Mouse (Mus musculus): Measurements from ENCODE around the gene Lrpprc.

Gene Lrpprc

DNA sequence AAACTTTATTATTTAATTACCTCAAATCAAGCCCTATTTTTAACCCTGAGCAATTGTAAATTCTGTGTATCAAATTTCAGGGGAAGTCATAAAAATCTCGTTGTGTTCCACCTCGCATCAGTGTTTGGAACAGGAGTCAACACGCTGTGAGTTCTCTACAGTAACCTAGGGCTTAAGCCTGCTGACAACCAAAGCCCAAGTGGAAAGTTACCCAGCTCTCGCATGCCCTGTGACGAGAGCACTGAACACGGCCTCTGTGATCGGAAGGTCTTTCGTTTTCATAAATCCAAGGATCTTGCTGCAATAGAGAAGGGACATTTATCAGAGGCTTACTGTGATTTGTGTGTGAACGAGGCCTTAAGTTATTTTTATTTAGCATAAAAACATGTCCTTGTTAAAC is 18.7 kb downstream of the Lrpprc start:
- no peak for DNase-seq (ENCODE audit: low read depth, low spot score)

DNA sequence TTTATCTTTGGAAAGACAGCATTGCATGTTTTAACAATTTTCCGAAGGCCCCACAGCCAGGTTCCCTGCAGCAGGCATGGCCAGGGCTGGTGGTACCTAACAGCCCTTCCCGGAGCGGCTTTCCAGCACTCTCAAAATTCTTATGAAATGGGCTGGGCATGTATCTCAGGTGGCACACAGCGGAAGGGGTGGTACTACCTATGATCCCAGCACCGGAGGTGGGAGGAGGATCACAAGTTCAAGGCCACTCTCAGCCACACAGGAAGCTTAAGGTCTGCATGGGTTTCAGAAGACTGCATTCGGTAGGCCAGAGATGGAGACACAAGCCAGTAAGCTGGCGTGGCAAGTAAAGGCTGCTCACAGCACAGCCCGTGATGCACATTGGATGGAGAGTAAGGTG is 31.6 kb downstream of the Lrpprc start:
- no peak for DNase-seq (ENCODE audit: low read depth, low spot score)

DNA sequence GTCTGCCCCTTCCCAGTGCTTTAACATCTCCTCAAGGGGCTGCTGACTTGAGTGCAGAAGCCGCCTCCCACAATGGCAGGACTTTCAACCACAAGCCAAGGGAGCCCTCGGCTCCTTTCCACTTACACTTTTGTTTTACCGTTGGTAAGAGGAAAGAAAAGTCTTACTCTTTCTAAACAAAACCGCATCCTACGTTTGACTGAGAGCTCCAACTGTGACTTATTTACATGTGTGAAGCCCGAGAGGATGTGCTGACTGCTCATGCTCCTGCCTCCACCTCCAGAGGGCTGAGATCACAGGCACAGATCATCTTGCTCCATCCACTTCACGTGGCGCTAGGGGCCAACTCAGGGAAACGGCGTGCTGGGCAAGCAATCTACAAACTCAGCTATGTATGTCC is 32.2 kb downstream of the Lrpprc start:
- no peak for DNase-seq (ENCODE audit: low read depth, low spot score)

DNA sequence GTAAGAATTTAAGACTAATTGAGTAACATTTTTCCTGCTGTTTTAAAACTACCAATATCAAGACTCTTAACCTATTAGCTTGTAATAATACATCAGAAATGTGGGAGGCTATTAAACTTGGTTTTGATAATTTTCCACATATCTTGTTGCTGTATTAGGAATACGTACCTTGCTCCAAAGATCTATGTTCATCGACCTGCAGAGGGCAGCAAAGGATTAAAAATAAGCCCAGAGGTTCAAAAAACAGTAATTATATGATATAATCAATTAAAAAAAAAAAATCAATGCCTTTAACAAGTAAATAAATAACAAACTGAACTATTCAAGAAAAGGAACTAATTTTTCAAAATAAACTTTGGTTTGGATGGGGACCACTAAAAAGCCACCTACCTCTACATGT is 34.5 kb downstream of the Lrpprc start:
- DNase-seq (ENCODE audit: low read depth, low spot score) = no peak

DNA sequence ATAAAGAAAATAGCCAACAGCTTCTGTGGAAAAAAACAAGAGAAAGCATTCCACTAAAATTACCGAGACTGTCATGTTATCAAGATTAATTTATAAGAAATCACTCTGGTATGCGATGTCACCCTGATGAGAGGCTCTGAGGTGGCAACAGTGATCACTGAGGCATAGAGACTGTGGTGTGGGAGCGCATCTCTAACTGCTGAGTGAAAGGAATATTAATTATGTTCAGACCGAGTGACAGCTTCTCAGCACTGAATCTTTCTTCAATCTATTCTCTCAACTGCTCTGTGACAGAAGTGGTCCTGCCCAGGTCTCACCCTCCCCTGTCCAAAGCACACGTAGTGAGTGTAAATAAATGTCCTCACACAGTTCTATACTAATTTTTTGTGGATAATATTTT is 37.1 kb downstream of the Lrpprc start:
- no peak for DNase-seq (ENCODE audit: low read depth, low spot score)

DNA sequence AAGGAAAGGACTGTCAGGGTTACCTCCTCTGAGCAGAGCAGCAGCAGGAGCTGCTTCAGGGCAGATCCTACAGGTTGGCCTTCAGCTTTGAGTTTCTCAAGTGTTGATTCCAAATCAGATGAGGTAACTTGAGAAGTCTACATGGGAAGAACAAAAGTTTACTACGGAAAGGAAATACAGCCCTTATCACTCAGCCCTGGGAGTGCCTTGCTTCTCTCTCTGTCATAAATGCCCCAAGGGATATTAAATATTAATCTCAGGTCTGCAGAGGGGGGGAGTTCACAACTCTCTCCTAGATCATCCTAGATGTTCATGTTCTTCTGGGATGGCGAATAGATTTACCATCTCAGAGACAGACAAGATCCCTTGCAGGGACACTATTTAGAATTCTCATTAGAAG is 38.3 kb downstream of the Lrpprc start:
- DNase-seq (ENCODE audit: low read depth, low spot score) = no peak

DNA sequence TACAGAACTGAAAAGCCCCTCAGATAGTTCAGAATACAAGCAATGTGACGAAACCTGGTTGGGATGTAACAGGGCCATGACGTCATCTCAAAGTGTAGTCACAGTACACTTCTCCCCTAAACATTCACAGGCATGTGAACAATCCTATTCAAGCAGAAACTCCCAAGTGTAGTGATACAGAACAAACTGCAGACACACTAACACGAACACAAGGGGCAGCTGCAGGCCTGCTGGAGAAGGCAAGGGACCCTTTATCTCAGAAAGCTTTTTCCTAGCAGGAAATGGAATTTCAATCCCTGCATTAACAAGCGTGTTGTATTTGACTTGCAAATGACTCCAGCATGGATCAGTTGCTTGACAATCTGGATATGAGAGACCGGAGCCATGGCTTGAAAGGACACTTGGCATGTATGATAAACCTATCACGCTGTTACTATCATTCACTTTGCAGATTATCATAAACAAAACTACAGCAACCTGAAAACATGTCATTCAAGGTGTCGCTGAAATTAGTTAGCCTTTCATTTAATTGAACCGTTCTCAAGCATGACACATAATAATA is 38.9 kb downstream of the Lrpprc start:
- DNase-seq (ENCODE audit: low read depth, low spot score) = no peak

DNA sequence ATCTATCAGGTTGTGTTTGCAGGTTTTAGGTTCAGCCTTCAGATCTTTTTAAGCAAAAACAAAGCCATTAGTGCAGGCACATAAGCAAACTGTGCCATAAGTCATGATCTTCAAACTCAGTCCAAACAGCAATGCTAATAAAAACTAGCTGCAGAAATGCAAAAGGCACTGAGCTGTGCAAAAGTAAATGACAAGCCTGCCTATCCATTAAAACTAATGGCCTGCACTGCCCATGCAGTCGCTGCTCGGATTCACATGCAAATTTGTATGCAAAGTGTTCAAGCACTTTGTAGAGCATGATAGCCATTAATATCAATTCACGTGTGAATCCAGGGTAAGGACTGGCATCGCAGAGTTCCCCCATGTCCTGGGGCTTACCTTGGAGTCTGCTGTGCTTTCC is 40.5 kb downstream of the Lrpprc start:
- no peak for DNase-seq (ENCODE audit: low read depth, low spot score)

DNA sequence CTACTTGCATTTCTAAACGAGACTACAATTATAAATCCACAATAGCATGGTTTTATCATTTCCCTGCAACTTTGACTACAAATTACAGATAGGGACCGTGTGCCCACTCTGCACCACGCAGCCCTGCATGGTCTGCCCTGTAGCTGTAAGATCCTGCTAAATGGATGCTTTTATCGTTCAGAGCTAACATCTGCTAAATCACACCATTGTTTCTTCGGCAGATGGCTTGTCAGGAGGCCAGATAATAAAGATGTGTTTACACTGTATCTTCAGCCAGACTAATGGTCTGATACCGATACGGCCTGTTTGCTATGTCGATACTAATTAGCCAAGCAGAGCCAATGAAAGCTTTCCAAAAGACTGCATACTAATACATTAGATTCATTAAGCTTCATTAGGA is 41.3 kb downstream of the Lrpprc start:
- DNase-seq (ENCODE audit: low read depth, low spot score) = no peak

DNA sequence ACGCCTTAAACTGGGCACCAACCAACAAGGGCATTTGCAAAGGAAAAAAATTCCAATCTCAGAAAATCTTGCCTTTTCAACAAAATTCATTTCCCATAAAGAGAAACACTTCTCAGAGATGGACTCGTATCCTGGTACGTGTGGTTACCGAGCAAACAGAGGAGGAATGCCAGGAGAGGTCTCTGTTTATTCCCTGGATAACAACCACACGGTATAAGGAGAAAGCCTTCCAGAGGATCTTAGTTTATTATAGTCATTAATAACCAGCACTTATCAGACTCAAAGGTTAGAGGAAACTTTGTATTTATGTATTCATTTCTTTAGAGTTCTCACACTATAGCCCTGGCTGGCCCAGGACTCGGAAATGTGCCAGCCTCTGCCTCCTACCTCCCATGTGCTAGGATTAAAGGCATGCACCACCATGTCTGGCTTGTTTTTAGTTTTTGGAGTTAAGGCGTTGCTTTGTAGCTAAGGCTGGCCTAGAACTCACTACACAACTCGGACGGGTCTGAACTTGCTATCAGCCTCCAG is 42.4 kb downstream of the Lrpprc start:
- DNase-seq (ENCODE audit: low read depth, low spot score) = no peak

DNA sequence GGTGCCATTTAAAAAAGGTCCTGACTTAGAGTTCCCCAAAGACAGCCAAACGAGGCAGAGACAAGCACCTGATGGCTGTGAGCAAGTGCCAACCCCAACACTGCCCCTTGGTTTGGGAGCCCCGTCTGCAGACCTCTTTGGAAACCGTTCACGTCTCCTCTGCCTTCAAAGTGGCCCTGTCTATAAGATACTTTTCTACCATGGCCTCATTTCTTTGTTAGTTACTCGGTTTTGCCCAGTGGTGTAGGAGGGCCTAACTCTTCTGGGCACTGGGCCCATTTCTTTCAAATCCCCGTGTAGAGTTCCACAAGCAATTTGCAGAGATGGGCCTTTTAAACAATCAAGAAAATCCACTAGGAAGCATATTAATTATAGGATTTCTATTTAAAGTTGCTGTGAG is 43.4 kb downstream of the Lrpprc start:
- no peak for DNase-seq (ENCODE audit: low read depth, low spot score)

DNA sequence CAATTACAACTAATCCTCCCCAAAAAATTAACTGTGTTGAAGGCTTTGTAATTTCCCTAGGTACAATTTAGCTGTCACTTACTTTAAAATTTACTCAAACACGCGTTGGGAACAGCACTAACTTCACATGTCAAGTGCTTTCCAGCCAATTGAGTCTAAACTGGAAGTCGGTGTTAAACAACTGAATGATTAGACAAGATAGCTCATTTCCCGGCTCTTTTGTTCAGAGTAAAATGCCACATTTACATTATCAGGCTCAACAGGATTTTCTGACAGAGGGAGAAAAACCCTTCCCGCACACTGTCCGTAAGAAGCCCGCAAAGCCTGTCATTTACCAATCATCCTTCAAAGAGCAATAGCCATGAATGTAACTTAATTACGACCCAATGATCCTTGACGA is 45.6 kb downstream of the Lrpprc start:
- no peak for DNase-seq (ENCODE audit: low read depth, low spot score)

DNA sequence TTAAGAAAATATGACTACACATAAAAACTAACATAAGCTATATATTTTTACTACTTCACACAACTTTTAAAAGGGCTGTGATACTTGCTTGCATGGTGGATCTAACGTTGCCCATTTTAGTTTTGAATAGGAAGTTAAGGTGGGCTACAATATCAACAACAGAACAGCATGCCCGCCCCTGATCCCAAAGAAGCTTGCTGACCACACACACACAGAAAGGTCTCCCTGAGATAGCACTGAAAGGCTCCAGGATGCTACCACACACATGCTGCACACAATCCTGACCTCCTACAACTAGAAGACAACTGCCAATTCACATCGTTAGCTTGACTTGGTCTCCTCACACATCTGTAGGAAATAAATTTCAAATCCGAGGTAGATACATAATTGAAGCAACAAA is 46.3 kb downstream of the Lrpprc start:
- DNase-seq (ENCODE audit: low read depth, low spot score) = no peak

DNA sequence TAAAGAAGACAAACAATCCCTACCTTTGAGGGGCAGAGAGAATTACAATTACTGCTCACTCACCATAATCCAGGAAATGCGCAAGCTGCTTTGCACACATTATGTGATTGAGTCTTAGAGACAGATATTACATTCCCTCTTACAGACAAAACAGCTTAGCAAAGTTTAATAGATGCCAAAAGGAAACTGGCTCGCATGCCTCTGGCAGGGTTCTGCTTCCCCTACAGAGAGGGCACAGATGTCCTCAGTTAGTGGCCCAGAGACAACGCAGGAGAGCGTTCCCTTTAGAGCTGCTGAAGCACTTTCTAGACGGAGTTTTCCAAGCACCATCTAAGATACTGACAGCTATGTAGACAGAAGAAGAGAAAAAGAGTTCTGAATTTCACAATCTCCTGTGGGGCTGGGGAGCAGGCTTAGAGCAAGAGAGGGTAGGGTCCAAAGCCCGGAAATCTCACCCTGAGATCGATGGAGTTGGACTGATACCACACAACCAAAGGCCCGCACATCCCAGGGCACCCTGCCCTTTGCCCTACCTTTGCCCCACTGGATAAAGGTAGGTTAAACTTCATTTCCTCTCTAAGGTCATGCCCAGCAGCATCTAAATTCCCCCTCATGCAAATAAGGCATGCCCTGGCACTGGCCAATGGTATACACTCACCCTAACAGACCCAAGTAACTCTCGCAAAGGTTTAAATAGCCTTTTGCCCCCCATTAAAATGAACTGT is 52.4 kb downstream of the Lrpprc start:
- no peak for DNase-seq (ENCODE audit: low read depth, low spot score)

DNA sequence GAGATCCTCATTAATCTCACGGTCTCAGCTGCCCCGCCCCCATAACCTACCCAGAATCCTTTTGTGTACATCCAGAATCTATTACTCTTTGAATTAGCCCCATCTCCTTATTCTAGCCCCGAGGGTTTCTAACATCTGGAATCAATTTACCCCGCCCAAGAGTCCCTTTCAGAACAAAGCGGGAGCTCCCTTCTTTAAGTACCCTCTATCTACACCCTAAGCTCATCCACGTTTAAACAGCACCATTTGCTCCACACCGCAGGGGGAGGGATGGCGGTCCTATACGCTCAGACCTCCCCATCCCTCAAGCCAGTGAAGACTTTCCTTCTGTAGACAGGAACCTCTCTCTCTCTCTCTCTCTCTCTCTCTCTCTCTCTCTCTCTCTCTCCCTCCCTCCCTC is 53.9 kb downstream of the Lrpprc start:
- DNase-seq (ENCODE audit: low read depth, low spot score) = no peak

DNA sequence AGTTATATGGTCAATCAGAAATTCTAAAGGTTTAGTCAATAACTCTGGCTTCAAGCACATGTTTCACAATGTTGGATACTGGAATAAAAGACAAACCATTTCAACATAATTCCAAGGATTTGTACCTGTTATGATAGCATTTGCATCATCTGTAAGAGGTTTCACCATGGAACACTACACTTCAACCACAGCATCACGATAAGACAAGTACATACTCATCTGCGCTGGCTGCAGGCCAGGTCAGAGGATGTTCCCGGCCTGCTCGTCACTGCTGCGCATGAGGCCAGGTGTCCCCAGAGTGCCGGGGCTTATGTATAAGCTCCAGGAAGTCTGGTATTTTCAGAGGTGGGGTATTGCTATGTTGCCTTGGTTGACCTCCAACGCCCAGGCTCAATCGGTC is 58.0 kb downstream of the Lrpprc start:
- no peak for DNase-seq (ENCODE audit: low read depth, low spot score)

DNA sequence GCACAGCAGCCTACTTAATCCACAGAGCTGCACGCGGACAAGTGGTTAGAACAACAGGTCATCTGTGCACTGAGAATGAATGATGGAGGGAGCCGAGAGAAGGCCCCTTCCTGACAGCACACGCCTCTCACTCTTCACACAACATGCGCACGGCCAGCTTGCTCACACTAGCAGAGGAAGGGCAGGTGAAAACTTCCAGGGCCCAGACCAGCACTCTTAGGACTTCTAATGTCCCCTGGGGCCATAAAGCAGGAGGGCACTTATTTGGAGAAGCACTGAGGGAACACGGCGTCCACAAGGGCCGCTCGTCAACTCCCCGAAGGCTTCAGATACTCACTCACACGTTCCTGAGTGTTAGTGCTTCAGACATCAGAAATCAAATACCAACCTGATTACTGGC is 59.2 kb downstream of the Lrpprc start:
- no peak for DNase-seq (ENCODE audit: low read depth, low spot score)

DNA sequence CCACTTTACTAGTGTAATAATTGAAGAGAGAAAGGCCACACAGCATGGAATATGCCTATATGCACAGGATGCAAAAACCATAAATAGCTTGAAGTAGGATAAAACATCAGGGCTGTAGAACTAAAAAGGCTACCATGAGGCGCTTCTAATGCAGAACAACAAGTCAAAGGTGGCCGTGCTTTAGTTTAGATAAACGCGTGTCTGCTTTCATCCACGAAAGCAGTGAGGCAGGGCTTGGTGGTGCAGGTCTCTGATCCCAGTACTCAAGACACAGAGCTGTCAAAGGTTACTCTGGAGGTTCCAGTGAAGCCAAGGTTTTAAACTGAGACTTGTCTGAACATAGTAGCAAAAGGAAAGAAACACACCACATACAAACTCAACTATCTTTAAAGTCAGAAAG is 61.4 kb downstream of the Lrpprc start:
- DNase-seq (ENCODE audit: low read depth, low spot score) = no peak

DNA sequence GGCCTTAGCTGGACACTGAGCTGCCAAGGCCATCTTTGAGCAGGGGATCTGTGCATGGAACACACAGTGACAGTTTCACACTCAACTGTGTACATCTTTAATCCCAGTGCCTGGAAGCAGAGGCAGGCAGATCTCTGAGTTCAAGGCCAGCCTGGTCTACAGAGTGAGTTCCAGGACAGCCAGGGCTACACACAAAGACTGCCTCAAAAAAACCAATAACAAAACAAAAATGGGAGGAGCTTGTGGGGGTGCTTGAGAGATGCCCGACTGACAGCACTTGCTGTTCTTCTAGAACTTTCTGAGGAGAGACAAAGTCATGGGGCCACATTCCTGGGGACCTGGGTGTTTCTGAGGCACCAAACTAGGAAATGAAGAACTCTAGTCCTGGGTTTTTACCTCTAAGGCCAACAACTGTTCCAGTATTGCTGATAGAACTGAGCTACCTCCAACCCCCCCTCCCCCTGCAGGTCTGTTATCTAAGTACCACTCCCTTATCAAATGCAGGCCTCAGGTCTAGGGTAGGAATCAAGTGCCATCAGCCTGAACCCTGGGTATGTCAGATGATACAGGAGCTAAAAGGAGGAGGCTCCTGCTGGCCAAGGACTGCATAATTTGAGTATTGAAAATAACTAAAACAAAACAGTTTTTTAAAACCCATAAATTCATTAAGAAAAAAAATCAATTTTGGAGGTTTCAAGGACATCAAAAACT is 62.2 kb downstream of the Lrpprc start:
- DNase-seq (ENCODE audit: low read depth, low spot score) = no peak

DNA sequence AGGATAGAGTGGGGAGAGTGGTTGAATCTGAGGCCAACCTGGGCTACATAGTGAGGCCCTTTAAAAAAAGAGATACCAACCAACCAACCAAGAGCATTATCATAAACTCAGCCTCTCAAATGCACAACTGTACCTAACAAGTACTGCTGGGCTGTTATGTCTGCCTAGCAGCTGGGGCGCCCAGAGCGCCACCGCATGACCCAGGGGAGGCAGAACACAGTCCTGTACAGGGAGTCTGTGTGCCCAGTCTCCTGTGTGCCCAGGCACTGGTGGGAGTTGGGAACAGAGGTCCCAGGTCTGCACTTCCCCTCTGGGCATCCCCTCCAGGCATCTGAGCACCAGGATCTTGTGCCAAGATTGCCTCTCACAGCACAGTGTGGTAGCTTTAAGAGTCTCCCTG is 65.4 kb downstream of the Lrpprc start:
- DNase-seq (ENCODE audit: low read depth, low spot score) = no peak

DNA sequence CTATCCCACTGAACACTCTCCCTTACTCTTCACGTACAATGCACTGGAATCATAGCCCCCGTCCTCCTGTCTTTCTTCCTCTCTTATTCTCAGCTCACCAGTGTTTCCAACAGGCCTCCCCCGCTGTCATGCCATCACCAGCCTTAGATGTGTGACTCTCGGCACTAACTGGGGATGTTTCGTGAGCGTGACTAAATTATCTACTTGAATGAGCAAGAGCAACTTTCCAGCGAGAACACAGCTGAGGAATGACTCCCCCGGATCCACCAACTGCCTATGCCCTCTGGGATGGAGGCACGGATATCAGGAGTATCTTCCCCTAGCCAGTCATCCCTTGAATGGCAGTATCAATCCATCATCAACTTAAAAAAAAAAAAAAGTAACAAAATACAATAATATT is 66.6 kb downstream of the Lrpprc start:
- DNase-seq (ENCODE audit: low read depth, low spot score) = no peak

DNA sequence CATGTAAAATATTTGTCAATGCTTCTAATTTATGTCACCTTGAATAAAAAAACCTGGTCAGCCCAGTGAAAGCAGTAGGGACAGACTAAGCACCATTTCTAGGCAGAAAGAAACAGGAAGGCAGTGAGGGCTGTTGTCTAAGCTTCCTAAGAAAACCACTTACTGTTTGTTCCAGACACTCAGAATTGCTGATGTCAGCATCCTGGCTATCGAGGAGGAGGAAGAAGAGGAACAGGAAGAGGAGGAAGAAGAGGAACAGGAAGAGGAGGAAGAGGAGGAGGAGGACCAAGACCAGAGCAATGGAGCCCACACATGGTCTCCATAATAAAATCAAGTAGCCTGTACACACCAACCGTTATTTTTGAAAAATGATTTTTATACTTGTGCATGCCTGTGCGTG is 71.5 kb downstream of the Lrpprc start:
- DNase-seq (ENCODE audit: low read depth, low spot score) = no peak

DNA sequence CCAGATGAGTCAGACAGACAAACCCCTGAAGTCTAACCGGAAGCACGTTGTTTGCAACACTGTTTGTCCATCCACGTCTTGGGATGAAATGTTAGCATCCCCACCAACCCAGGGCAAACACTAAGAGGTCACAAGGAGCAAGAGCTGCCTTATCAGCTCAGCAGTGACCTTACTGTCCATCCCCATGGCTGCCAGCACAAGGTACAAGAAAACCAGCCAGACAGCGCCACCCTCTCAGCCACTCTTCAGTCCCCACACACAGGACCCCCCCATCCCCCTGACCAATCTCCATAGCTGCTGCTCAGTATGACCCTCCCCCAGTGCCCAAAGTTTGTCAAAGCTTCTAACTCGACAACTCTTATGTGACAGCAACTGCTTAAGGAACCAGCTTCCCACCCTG is 73.2 kb downstream of the Lrpprc start:
- DNase-seq (ENCODE audit: low read depth, low spot score) = no peak
